Mouse (Mus musculus) small intestine, adult 10 weeks (tissue): ENCODE data around the gene Crygc. TPM values are rescaled to one million over a fixed set of nuclear protein-coding genes. Genes with fewer than 3 reads are reported as not detected.

Experiments used
- polyA plus RNA-seq: library from polyadenylated mRNA; stranded (reverse); fragments of 350-450 nt; fragmentation: Illumina TruSeq; extraction: RNeasy Lipid Tissue Mini Kit (QIAGEN cat#74804); gene quantifications from one replicate; pipeline ENCODE4 v1.2.3, GENCODE M21; 2014; ENCODE audit warnings: low replicate concordance

Gene Crygc
- not detected for polyA plus RNA-seq

GRCm38 (mm10) chr1:65073589-65073988 lies at the start of gene Crygc:
TSS of gene Crygc (minus strand) at chr1:65073689.

GRCm38 (mm10) chr1:65122574-65123372 lies 49.3 kb upstream of the Crygc start, which contains the start of gene D630023F18Rik:
TSS of gene D630023F18Rik (minus strand) at chr1:65123214.

DNA sequence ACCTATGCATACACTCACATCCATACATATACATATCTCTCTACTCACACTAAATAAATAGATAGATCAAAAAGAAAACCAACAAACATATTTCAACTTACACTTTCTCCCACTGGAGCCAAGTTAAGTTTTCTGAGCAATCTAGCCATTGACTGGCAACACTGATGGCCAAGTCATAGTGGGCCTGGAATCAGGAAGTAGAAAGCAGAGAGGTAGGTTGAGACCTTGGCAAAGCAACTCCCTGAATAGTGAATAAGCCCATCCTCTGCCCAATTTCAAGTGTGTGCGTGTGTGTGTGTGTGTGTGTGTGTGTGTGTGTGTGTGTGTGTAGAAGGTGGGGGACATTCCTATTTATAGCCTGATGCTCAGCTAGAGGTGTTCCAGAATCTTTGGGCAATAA lies 45.9 kb upstream of the Crygc start, which contains the start of gene Gm28845:
Gene Gm28845 (minus strand): TSS at position 121 of the 400 bp plus-strand sequence.

DNA sequence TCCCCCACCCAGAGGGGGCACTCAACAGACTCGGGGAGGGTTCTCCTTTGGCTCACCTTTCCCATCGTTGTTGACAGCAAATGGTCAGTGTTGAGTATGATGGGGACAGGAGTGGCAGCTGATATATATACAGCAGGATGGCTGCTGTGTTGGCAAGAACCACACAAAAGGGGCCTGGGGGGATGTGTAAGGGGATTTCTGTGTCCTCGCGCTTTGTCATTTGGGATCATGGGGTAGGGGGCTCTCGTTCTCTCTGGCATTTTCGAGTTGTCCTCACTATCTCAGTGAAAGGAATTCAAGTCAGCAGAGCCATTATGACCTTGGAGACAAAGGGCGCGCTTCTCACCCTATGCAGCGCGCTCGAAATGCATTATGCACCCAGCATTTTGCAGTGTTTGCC lies 29.8 kb upstream of the Crygc start, which contains the start of gene Cryga:
Gene Cryga (minus strand): TSS at position 101 of the 400 bp plus-strand sequence.

DNA sequence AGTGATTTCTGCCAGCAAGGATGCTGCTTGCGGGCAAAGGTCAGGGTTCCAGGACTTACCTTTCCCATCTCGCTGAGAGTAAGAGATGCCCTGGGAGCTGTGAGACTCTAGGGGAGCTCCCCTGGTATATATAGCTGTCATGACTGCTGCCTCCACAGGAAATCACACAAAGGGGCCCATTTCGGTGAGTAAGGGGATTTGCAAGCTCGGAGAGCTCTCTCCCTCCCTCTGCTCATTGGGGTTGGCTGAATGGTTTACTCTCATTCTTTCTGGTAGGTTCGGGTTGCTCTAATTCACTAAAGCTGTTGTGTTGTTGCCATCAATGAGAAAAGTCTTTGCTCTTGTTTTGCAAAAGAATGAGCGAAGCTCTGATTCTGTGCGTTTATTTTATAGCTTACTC lies 8.7 kb upstream of the Crygc start, which contains the start of gene Crygb:
Gene Crygb (minus strand): TSS at position 101 of the 400 bp plus-strand sequence.

DNA sequence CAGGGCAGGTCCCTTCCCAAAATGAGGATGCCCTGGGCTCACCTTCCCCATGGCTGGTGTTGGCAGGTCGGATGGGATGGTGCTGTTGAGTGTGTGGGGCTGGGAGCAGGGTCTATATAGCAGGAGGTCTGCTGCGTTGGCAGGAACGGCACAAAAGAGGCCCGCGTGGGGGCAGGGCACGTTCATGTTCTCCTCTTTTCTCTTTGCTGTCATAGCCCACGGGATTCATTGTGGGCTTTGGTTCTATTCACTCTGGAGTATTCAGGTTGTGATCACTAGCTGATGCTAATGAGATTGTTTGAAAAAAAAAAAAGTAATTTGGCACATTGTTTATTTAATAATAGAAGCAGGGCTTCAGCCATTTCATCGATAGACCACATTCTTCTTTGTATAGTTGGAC lies 10.1 kb downstream of the Crygc start, which contains the start of gene Crygd:
Gene Crygd (minus strand): TSS at position 101 of the 400 bp plus-strand sequence.

GRCm38 (mm10) chr1:65050952-65051351 lies 22.5 kb downstream of the Crygc start, which contains the start of gene Cryge:
TSS of gene Cryge (minus strand) at chr1:65051149.

GRCm38 (mm10) chr1:65032641-65033040 lies 40.8 kb downstream of the Crygc start, which contains the start of gene Akr1cl:
TSS of gene Akr1cl (minus strand) at chr1:65032759.

Other genes with a start within 250 kb of the Crygc start
- 3.6 TPM for gene Plekhm3, start 116.9 kb downstream of the Crygc start, polyA plus RNA-seq
- gene Akr1cl, start 40.9 kb downstream of the Crygc start, polyA plus RNA-seq, result not detected
- not detected for gene Cryge, start 22.5 kb downstream of the Crygc start, polyA plus RNA-seq
- gene Crygd, start 10.2 kb downstream of the Crygc start, polyA plus RNA-seq, result not detected
- gene Crygb, start 8.6 kb upstream of the Crygc start, polyA plus RNA-seq, result not detected
- not detected for gene Cryga, start 29.7 kb upstream of the Crygc start, polyA plus RNA-seq
- not detected for gene Gm28845, start 45.9 kb upstream of the Crygc start, polyA plus RNA-seq
- 2.7 TPM for gene D630023F18Rik, start 49.5 kb upstream of the Crygc start, polyA plus RNA-seq
- 1,050 TPM for gene Idh1, start 112.8 kb upstream of the Crygc start, polyA plus RNA-seq
- gene Pikfyve, start 113.0 kb upstream of the Crygc start, polyA plus RNA-seq, result 14.5 TPM
- not detected for gene Pth2r, start 208.4 kb upstream of the Crygc start, polyA plus RNA-seq